Mouse (Mus musculus): ENCODE data around the gene Akr1b10.
A peak's percentile ranks its signal among the peaks of the same experiment; 100 is the strongest.
"Not testable (repeated sequence)": the region's sequence is repeated elsewhere in the genome, so short reads cannot be mapped to it uniquely, and the experiment has no call there.

The Akr1b10 gene

DNA sequence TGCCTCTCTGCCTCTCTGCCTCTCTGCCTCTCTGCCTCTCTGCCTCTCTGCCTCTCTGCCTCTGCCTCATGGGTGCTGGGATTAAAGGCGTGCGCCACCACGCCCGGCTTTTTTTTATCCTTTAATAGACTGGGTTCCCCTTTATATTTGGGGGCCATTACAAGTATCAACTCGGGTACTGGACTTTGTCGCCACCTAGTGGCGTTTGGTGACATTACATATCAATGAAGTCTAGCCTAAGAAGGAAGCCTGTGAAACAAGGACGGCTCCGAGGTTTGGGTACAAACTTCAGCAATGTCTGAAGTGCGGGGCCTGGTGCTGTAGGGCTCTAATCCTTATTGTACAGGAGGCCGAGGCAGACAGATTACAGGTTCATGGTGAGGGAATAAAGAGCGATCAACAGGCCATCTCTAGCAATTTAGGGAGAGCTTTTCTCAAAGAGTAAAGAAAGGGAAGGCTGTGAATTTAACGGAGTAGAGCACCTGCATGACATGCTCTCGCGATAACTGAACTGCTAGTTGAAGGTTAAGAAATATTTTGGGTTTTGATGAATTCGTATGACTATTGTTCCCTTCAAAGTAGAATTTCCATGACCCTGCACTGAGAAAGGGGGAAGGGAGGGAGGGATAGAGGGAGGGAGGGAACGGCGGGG lies 12.2 kb upstream of the Akr1b10 start:
- DNase-seq (ENCODE audit: low spot score in 2 of 2): peak; percentile 71 to 83

DNA sequence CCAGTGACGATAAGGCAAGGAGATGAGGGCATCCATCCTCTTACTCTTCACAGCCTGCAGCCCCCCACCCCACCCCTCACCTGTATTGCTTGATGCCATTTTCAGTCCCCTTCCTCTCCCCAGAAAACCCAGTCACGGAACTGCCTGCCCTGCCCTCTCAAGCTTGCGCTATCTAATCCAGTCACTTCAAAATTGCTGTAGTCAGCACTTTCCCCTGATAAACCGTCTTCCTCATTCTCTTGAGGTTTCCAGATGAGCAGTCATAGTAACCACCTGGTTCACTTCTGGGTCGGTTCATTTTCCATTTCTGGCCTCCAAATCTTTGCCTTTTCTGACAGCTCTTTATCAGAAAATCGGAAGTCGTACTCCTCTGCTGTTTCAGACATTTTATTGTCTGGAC lies 10.2 kb upstream of the Akr1b10 start:
- no peak for DNase-seq (ENCODE audit: low spot score in 2 of 2)

DNA sequence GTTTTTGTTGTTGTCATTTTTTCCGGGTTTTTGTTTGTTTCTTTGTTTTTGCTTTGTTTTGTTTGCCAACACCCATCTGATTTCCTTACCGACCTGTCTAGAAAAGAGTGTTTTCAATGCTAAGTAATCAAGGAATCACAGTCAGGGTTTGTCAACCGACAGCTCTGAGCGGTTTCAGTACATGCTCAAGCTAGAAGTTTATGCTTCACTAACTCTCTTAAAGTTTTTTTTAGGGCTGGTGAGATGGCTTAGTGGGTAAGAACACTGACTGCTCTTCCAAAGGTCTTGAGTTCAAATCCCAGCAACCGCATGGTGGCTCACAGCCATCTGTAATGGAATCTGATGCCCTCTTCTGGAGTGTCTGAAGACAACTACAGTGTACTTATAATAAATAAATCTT lies 8.1 kb upstream of the Akr1b10 start:
- DNase-seq (ENCODE audit: low spot score in 2 of 2): not testable (repeated sequence)

DNA sequence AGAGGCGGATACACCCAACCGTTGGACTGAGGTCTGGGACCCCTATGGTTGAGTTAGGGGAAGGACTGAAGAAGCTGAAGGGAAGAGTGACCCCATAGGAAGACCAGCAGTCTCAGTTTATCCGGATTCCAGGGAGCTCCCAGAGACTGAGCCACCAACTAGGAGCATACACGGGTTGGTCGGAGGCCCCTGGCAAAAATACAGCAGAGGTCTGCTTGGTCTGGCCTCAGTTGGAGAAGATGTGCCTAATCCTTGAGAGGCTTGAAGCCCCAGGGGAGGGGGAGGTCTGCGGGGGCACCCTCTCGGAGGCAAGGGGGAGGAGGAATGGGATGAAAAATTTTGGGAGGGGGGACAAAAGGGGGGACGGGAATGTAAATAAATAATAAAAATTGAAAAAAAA lies 617 bp upstream of the Akr1b10 start:
- DNase-seq (ENCODE audit: low spot score in 2 of 2): no peak

DNA sequence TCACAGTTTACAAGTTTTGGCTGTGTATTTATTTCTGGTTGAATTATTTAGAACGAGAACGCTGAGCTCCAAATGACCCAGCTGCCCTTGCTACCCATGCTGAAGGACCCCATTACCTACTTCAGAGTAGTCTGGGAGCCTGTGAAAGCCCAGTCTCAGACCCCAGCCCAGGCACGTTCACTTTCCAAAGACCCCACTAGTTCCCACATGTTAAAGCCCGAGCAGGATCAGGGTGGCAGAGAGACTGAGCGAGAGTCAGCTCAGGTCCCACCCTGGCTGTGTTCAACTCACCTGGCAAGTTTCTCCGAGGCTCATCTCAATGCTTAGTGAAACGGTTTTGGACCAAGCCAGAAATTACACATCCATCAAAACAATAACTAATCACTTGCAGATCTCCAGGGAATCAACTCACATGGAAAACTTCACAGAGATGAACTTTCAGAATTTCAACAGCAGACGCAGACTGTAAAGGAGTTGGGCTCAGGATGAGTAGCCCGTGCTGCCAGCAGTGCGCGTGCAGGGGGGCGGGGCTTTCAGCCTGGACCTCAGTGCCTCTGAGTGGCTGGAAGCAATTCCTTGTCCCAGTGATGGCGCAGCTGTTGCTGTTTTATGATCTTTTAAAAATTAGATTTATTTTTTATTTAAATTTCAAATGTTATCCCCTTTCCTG lies 818 bp downstream of the Akr1b10 start:
- peak in 1 of 2 experiments; percentile 14 for DNase-seq (ENCODE audit: low spot score in 2 of 2)

DNA sequence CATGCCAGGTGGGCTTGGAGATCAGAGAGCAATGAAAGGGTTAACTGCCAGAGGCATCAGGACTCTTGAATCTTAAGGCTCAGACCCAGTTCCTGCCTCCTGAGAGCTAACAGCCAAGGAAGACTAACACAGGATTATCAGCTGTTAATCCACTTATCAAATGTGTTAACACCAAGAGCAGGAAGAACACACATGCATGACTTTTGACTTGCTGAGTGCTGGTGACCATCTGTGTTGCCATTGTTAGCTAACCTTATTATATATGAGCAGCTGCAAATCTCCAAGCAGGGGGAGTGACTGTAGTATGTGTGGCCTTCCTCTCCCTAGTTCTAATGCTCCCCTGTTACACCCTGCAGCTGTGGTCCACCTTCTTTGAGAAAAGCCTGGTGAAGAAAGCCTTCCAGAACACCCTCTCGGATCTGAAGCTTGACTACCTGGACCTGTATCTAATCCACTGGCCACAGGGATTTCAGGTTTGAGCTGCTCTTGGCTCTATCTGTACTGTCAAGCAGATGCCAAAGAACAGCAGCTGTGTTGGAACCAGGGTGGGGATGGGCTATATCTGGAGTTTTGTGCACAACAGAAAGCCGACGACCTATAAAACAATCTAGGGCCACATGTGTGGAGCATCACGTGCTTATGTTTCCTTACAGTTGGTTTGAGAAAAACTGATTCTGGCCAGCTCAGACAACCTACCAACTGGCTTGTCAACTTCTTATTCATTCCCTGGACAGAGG lies 4.6 kb downstream of the Akr1b10 start:
- no peak for DNase-seq (ENCODE audit: low spot score in 2 of 2)

DNA sequence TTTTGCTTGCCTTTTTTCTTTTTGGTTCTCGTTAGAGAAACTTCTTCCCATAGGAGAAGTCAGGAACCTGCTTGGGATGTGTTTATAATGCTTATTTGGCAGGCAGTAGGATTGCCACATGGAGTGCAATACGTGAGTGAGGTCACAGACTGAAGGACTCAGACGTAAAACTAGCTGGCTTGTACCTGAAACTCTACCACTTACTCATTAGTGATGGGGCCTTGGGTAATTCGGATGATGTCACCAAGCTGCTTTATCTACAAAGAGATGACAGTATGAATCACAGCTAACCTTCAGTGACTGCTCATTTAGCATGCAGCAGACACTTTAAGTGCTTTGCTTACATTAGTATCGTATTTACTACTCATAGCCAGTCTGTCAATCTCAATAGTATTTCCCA lies 11.9 kb downstream of the Akr1b10 start:
- no peak for DNase-seq (ENCODE audit: low spot score in 2 of 2)

DNA sequence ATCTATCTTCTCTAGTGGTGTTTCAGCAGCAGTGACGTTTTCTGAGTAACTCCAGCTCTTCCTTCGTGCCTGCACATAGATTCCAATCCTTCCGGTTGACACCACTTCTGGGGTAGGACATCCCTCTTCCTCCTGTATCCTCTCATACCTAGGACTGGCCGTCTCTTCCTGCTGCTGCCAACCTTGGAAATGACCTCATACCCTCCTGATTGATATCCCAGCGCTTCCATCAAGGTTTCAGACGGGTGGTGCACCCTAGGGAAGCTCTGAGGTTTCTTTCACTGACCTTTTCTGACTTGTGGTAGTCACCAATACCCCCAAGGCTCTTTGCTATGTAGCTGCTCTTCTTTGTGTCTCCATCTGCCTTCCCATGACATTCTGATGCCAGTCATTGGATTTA lies 14.4 kb downstream of the Akr1b10 start:
- DNase-seq (ENCODE audit: low spot score in 2 of 2): no peak

DNA sequence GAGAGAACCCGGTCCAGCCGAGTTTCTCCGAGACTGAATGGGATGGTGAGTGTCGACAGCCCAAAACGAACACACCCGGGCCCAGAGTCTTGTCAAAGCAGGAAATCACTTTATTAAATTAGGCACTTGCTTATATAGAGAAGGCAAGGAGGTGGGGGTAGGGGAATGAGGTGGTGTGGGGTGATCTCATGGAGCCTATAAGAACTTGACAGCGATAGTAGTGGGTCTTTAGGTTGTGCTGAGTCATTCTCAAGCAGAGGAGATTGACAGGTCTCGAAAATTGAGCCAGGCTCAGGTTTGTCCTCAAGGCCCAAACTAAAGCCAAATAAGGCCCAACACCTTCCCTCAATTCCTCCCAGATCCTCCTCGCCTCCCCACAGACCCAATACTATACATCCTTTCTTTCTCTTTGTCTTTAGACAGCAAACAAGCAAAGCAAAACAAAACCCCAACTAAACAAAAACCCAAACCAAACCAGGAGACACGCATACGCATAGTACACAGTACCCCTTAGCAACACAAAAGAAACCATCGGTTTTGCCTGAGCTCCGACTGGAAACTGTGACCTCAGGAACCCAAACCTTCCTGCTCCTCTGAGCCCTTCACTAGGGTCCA lies 15.7 kb downstream of the Akr1b10 start:
- no peak for DNase-seq (ENCODE audit: low spot score in 2 of 2)

DNA sequence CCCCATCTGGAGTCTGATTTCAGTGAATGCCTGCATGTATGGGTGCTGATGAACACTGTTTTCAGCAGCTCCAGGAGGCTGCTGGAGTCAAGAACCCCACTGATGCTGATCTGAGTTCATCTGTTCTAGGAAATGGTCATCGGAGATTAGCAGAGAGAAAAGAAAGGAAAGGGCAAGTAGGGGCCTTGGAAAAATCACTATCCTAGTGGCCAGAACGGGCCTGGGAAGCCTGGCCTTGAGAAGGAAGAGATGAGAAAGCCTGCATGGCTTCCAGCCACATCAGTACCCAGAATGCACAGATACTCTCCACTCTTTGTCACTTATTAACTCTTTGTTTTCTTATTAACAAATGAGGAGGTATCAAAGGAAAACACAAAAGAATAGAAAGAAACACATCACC lies 16.7 kb downstream of the Akr1b10 start:
- no peak for DNase-seq (ENCODE audit: low spot score in 2 of 2)

DNA sequence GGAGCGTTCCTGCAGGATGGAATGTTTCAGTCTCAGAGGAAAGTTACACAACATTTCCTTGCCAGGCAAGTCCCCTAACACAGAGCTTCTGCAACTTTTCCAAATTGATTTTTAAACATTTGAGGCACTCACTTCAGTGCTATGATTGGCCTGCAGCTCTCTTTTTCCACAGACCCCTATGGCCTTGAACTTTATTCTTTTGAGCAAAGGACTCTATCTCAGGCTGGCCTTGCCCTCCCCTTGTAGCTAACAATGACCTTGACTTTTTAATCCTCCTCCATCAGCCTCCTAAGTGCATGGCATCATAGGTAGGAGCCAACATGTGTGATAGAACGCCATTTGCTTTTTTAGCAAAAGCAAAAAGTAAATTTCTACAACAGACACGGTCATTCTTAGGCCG lies 22.7 kb downstream of the Akr1b10 start:
- DNase-seq (ENCODE audit: low spot score in 2 of 2): no peak

DNA sequence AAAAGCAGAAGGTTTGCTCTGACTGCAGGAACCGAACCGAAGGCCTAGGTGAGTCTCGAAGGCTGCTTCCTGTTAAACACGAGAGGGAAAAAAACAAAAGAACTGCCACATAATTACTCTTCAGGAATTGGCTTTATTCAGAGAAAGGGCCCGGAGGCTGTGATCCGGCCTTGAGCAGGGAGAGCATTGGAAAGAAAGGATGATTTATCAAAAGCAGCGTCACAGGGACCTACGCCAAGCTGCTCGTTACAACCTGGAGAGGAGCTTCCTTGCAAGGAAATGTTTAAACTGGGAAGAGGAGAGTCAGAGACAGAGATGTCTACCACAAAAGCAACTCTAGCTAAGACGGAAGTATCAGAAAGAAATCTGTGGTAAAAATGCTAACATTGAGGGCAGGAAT lies 23.4 kb downstream of the Akr1b10 start:
- no peak for DNase-seq (ENCODE audit: low spot score in 2 of 2)

DNA sequence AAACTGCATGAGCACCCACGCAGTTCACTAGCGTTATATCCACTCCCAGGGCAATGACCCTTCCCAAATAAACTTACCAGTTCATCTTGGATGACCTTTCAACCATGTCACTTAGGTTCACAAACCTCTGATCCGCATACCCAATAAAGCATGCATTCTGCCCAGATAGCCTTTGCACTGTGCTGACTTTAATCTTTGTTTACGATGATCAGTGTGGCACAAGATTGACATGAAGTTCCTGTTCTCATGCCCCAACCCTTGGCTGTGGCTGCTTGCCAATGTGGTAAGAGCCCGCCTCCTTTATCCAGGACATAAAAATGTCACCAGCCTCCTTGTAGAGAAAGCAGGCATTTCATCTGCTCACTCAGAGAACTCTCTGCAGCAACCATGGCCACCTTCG lies 28.0 kb downstream of the Akr1b10 start, which contains the start of gene Akr1b7:
Akr1b7 (plus strand) TSS at position 312 of the 400 bp plus-strand sequence.
- DNase-seq (ENCODE audit: low spot score in 2 of 2): no peak

DNA sequence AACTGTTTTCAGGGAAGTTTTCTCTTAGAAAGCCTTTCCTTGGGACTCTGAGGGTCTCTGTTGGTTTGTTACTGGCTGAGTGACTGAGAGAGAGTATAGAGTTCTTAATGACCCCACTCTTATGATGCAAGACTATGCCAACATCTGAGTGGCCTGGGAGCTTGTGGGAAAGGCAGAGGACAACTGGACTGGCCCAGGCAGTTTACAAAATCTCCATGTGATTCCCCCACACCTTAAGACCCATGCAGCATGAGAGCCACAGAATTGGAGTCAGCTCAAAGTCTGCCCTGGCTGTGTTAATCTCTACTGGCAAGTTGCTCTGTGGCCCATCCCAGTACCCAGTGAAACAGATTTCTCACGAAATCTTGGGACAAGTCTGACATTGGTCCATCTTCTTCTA lies 28.7 kb downstream of the Akr1b10 start:
- no peak for DNase-seq (ENCODE audit: low spot score in 2 of 2)

DNA sequence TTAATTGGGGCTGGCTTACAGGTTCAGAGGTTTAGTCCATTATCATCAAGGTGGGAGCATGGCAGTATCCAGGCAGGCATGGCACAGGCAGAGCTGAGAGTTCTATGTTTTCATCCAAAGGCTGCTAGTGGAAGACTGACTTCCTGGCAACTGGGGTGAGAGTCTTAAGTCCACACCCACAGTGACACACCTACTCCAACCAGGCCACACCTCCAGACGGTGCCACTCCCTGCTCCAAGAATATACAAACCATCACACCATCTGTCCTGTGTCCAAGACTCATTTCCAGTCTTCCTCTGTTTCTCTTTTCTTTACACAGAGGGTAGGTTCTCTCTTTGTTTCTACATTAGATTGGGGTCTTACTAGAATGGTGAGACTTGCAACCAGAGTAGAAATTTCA lies 29.4 kb downstream of the Akr1b10 start:
- not testable (repeated sequence) for DNase-seq (ENCODE audit: low spot score in 2 of 2)

DNA sequence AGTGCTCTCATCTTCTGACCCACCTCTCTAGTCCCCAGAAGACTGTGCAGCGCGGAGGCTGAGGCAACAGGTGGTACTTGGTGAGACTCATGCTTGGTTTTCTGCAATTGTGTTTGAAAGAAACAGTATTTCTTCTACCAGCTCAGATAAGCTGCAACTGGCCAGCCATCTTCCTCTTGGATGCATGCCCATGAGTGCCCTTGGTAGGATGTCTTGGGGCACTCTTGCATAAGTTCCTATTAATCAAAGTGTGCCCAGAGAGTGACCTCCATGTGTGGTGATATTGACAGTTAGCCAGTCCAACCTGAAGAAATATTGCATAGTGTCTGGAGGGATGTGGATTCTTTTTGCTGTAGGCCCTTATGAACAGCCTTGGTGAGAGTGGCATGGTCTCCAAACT lies 32.5 kb downstream of the Akr1b10 start:
- DNase-seq (ENCODE audit: low spot score in 2 of 2): no peak

DNA sequence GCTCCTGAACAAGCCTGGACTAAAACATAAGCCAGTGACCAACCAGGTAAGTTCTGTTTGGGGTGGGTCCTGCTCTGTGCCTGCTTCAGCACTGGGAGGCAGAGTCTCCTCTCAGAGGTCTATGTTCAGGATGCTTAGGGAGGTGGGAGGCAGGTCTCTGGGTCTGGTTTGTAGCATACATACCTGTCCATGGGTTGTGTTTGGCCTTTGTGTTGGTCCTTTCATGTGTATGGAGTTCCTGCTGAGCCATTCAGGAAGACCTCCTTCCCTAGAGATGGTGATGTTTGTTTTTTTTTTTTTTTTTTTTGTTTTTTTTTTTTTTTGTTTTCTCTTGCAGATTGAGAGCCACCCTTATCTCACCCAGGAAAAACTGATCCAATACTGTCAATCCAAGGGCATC lies 35.1 kb downstream of the Akr1b10 start:
- no peak for DNase-seq (ENCODE audit: low spot score in 2 of 2)

DNA sequence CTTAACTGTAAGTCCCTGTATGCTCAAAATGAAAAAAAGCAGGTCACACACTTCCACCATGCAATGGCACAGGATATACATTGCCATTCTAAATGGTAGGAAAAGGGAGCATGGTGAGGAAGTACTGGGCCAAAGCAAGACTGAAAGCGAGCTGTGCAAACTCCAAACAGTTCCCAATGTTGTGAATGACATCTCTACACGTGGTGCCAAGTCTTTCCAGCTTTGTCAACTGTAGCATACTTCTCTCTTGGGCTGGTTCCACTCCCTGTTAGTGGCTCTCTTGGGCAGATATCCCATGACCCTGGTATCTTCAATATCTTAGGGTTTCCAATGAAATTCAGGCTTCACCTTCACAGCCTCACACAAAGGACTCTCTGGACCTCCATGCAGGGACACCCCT lies 55.0 kb downstream of the Akr1b10 start:
- DNase-seq (ENCODE audit: low spot score in 2 of 2): no peak

DNA sequence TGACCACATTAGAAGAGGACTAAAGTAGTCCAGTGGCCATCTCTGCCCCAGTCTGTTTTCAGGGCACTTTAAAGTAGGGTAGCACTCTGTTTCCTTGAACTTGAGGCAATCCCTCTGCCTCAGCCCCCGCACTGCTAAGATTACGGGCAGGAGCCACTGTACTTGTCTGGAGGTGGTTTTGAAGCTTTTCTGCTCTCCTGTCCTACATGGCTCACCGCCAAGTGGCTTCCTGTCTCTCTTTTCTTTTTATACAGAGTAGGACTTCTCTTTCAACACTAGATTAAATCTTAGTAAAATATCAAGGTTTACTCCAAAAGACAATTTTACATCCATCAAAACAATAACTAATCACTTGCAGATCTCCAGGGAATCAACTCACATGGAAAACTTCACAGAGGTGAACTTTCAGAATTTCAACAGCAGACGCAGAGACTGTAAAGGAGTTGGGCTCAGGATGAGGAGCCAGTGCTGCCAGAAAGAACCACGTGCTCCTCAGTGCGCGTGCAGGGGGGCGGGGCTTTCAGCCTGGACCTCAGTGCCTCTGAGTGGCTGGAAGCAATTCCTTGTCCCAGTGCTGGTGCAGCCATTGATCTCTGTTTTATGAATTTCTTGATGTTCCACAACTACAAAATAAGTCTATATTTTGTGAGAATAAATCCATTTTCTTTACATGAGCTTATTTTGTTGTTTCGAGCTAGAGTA lies 57.7 kb downstream of the Akr1b10 start:
- no peak for DNase-seq (ENCODE audit: low spot score in 2 of 2)

DNA sequence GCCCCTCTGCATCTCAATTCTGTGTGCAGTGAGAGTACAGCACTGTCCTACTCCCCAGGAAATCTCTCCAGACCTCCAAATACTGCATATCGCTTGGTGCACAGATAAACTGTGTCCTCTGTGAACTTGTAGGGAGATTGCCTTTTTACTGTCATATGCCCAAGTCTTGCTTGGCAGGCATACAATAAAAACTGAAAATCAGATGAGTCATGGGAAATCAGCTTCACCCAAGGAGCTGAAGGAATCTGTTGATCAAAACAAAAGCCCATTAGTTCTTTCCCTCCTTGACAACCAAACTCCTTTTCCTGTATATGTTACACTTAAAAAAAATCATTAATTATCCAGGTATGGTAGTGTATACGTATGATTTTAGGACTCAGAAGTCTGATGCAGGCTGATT lies 59.8 kb downstream of the Akr1b10 start:
- DNase-seq (ENCODE audit: low spot score in 2 of 2): no peak
